Comparison of ENCODE assay signal across 28 mouse cellular contexts in the genomic region with DNA sequence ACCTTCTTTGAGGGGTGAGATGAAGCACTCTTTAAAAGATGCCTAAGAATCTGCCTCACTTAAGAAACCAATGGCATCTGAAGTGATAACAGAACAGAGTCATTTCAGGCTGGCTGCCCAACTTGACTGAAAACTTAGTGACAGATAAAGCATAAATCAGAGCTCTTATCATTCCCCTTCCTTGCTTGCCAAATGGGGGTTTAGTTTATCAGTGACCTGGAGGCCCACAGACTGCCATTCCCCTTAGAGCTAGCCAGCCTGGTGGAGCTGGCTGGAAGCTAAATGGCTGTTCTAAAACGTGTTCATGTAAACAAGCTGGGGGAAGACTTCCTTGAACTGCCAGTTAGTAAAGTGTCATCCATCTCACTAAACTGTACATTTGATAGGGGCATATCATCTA.
A peak's percentile ranks its signal among the peaks of the same experiment; 100 is the strongest.
DNase-seq lines count a peak whose midpoint lies in the region; ATAC-seq and TF ChIP-seq lines count a peak whose summit lies in the region.
"Had no signal": no experiment of that assay in that cellular context is flagged by ENCODE, and none has a peak within 500 bp of the region (broad histone marks: within the 10 kb centered on the region; RNA-seq: fewer than 3 reads in every experiment).

No protein-coding gene starts in this region.

- DNase-seq in heart, adult 8-10 months (ENCODE audit: low spot score), result no peak
- peak; percentile 1 for DNase-seq in ovary, adult 18-20 months (ENCODE audit: low spot score)
- DNase-seq in ovary, postnatal 10 days (ENCODE audit: low spot score), result no peak
- no peak for DNase-seq in liver, embryonic 11.5 days (ENCODE audit: low spot score)
- DNase-seq in liver, postnatal 0 days, result no peak
- no peak for DNase-seq in thymus, postnatal 14 days
- no peak for DNase-seq in cerebellum, adult 18-20 months
- DNase-seq: adrenal gland, adult 2 months; B cell, adult 2 months; cerebellum, adult 2 months; cerebellum, postnatal 25 days; gastrocnemius, adult 2 months; kidney, adult 9 months; kidney, postnatal 25 days; thymus, adult 2 months had no signal

- no peaks in the 10 kb centered on the region for H3K36me3 ChIP-seq in heart, embryonic 13.5 days
- no peaks in the 10 kb centered on the region for H3K36me3 ChIP-seq in liver, embryonic 11.5 days (ENCODE audit: control insufficient read depth, insufficient read depth, low read length)
- no peaks in the 10 kb centered on the region for H3K36me3 ChIP-seq in liver, postnatal 0 days (replicated peaks; ENCODE audit: insufficient read depth, low read length)
- H3K36me3 ChIP-seq: G1E; hindbrain, embryonic 10.5 days; limb, embryonic 13.5 days; midbrain, embryonic 15.5 days; neural tube, embryonic 12.5 days had no signal

- H3K27ac ChIP-seq in heart, embryonic 13.5 days (replicated peaks), result peak overlapping the region; percentile 40
- H3K27ac ChIP-seq in liver, embryonic 11.5 days (ENCODE audit: low read depth, low read length), result no peak overlapping the region
- no peak overlapping the region for H3K27ac ChIP-seq in liver, postnatal 0 days (ENCODE audit: low read depth)
- H3K27ac ChIP-seq: gastrocnemius, adult 2 months; hindbrain, embryonic 10.5 days; hindbrain, postnatal 0 days; layer of hippocampus, adult 2 months; limb, embryonic 13.5 days; macrophage; midbrain, embryonic 15.5 days; neural tube, embryonic 12.5 days; stomach, postnatal 0 days had no signal

- peaks cover 40% of the 10 kb centered on the region for H3K4me1 ChIP-seq in heart, embryonic 13.5 days
- H3K4me1 ChIP-seq in liver, embryonic 11.5 days (replicated peaks; ENCODE audit: control insufficient read depth, insufficient read depth, low read length), result peaks cover 16% of the 10 kb centered on the region; the same call in 1 of the 2 replicates
- H3K4me1 ChIP-seq in liver, postnatal 0 days (ENCODE audit: insufficient read depth), result no peaks in the 10 kb centered on the region
- H3K4me1 ChIP-seq: hindbrain, embryonic 10.5 days; limb, embryonic 13.5 days; midbrain, embryonic 15.5 days; neural tube, embryonic 12.5 days had no signal

- ATAC-seq in heart, embryonic 13.5 days (ENCODE audit: extremely low read depth, insufficient number of reproducible peaks, low FRiP score, low TSS enrichment), result peak; percentile 42; the same call in 1 of the 2 replicates
- peak; percentile 71 for ATAC-seq in liver, embryonic 11.5 days (replicated peaks; ENCODE audit: low FRiP score)
- no peak for ATAC-seq in liver, postnatal 0 days
- ATAC-seq: forebrain, embryonic 14.5 days; hindbrain, postnatal 0 days; intestine, embryonic 16.5 days; midbrain, embryonic 15.5 days had no signal

- H3K9me3 ChIP-seq in heart, embryonic 13.5 days, result no peaks in the 10 kb centered on the region
- H3K9me3 ChIP-seq in liver, embryonic 11.5 days (ENCODE audit: control insufficient read depth, low read length), result no peaks in the 10 kb centered on the region
- H3K9me3 ChIP-seq in liver, postnatal 0 days (ENCODE audit: low read length), result no peaks in the 10 kb centered on the region
- H3K9me3 ChIP-seq: G1E; hindbrain, embryonic 10.5 days; limb, embryonic 13.5 days; midbrain, embryonic 15.5 days; neural tube, embryonic 12.5 days had no signal

- TF ChIP-seq EP300 in liver, postnatal 0 days (IDR thresholded peaks at IDR 0.05; ENCODE audit: low read depth), result peak; percentile 45; the same call in 1 of the 2 replicates

- no peak overlapping the region for H3K4me3 ChIP-seq in heart, embryonic 13.5 days
- no peak overlapping the region for H3K4me3 ChIP-seq in liver, embryonic 11.5 days (ENCODE audit: low read depth, low read length)
- no peak overlapping the region for H3K4me3 ChIP-seq in liver, postnatal 0 days (ENCODE audit: low read depth, low read length)
- H3K4me3 ChIP-seq: gastrocnemius, adult 2 months; hindbrain, embryonic 10.5 days; layer of hippocampus, adult 2 months; limb, embryonic 13.5 days; midbrain, embryonic 15.5 days; neural tube, embryonic 12.5 days had no signal

- 0% methylated on average over 1 of the region's 1 CpGs for WGBS in heart, embryonic 13.5 days
- WGBS in liver, embryonic 11.5 days, result 3% methylated on average over 1 of the region's 1 CpGs
- WGBS in liver, postnatal 0 days (ENCODE audit: insufficient replicate concordance), result 7% methylated on average over 1 of the region's 1 CpGs

- H3K4me2 ChIP-seq in heart, embryonic 13.5 days, result peak overlapping the region; percentile 12; the same call in 1 of the 2 replicates
- no peak overlapping the region for H3K4me2 ChIP-seq in liver, embryonic 11.5 days
- no peak overlapping the region for H3K4me2 ChIP-seq in liver, postnatal 0 days (ENCODE audit: low read depth, low read length)
- H3K4me2 ChIP-seq: limb, embryonic 13.5 days; midbrain, embryonic 15.5 days; neural tube, embryonic 12.5 days had no signal

- H3K9ac ChIP-seq in heart, embryonic 13.5 days, result no peak overlapping the region
- no peak overlapping the region for H3K9ac ChIP-seq in liver, embryonic 11.5 days (ENCODE audit: low read depth, low read length)
- no peak overlapping the region for H3K9ac ChIP-seq in liver, postnatal 0 days (replicated peaks)
- H3K9ac ChIP-seq: limb, embryonic 13.5 days; midbrain, embryonic 15.5 days; neural tube, embryonic 12.5 days had no signal

- no peak for TF ChIP-seq CTCF in liver, postnatal 0 days (IDR thresholded peaks at IDR 0.05; ENCODE audit: low read depth)

- no peaks in the 10 kb centered on the region for H3K27me3 ChIP-seq in heart, embryonic 13.5 days (replicated peaks)
- no peaks in the 10 kb centered on the region for H3K27me3 ChIP-seq in liver, embryonic 11.5 days (replicated peaks; ENCODE audit: control insufficient read depth, insufficient read depth, low read length)
- H3K27me3 ChIP-seq in liver, postnatal 0 days (ENCODE audit: insufficient read depth, low read length), result no peaks in the 10 kb centered on the region
- H3K27me3 ChIP-seq: CH12.LX; limb, embryonic 13.5 days; midbrain, embryonic 15.5 days; neural tube, embryonic 12.5 days had no signal
